Mouse (Mus musculus) CH12.LX (cell line): ENCODE measurements around the gene Cacna2d1.

Experiments
- CHD2 ChIP-seq: IDR thresholded peaks from 2 replicates; pipeline ENCODE4 v1.6.1; 2011; ENCODE audit warnings: low read length, improper control_type of control experiment
- POLR2A ChIP-seq: IDR thresholded peaks from 2 replicates; pipeline ENCODE4 v1.6.1; 2011; ENCODE audit warnings: low read depth, mild to moderate bottlenecking, improper control_type of control experiment, low read length

- TF ChIP-seq POLR2A (no peak), CHD2 (no peak)
Measured at GRCm38 (mm10) chr5:16082253-16082652, 147.8 kb downstream of the Cacna2d1 start.
